Mouse (Mus musculus): ENCODE data around the gene Ttc21a. TPM values are rescaled to one million over a fixed set of nuclear protein-coding genes. Genes with fewer than 3 reads are reported as not detected.

Gene Ttc21a
- total and polyA plus RNA-seq, 3 experiments: 0.21 to 0.47 TPM; not detected in 1

DNA sequence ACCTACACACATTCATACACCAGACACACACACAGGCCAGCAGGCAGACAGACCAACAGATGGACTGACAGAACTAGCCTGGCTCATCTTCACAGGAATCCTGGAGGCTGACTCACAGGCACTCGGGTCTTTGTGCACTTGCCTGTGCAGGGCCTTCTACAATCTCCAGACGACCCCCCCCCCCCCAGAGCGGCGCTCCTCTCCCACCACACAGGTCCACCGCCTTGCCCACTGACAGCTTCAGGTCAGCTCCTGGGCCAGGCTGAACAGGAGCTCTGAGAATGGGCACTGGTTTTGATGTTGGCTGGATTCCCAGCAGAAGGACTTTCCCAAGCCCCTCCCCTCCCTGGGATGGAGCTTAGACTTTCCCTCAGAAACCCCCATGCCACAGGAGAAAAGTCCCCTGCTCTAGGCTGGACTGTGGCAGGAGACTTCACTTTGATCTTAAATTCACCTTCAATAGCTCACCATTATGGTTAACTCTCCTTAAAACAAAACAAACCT lies 40.2 kb downstream of the Ttc21a start:
- dilution Hi-C loops (cut with MboI; ENCODE audit: extremely low pct_ligation_motif_present, extremely low pct_unique_long_range_greater_than_20kb, low sequenced_read_pairs): no loop called here
- peak overlapping the region; percentile 71 for H3K4me2 ChIP-seq (ENCODE audit: insufficient read depth, low read depth, poor library complexity, severe bottlenecking)
- H3K9me3 ChIP-seq (replicated peaks; ENCODE audit: low read length): peaks cover 2% of the 10 kb centered on the region
- in situ Hi-C loops (cut with MboI; ENCODE audit: low pct_ligation_motif_present, low pct_unique_long_range_greater_than_20kb, low sequenced_read_pairs): no loop called here
- H3K9ac ChIP-seq (ENCODE audit: insufficient read depth, low read depth): peak overlapping the region; percentile 47
- peak overlapping the region; percentile 96 for H3K27ac ChIP-seq (ENCODE audit: insufficient read depth, low read depth)
- no peaks in the 10 kb centered on the region for H3K27me3 ChIP-seq (replicated peaks)
- peaks cover 23 to 27% of the 10 kb centered on the region in 2 experiments for H3K36me3 ChIP-seq (replicated peaks in 1 of 2; ENCODE audit: control insufficient read depth in 1 of 2, insufficient read depth in 1 of 2, low read length in 1 of 2)
- H3K4me3 ChIP-seq (replicated peaks in 1 of 3; ENCODE audit: low read depth in 2 of 3, low read length in 2 of 3, poor library complexity in 1 of 3): peak overlapping the region; percentile 54 to 69 (median 55)
- TF ChIP-seq POLR2A (IDR thresholded peaks at IDR 0.05; ENCODE audit: low read depth, low read length): peak; percentile 27; the same call in 1 of the 2 replicates
- no peak for TF ChIP-seq CHD1 (IDR thresholded peaks at IDR 0.05; ENCODE audit: low read depth, low read length)
- no peak for DNase-seq (ENCODE audit: extremely low read depth)
- H3K79me2 ChIP-seq (replicated peaks; ENCODE audit: control insufficient read depth, extremely low read depth, insufficient read depth, poor library complexity, severe bottlenecking): peaks cover 28% of the 10 kb centered on the region
- peaks cover 20 to 58% of the 10 kb centered on the region in 2 experiments for H3K4me1 ChIP-seq (ENCODE audit: control insufficient read depth in 1 of 2, insufficient read depth in 2 of 2)

DNA sequence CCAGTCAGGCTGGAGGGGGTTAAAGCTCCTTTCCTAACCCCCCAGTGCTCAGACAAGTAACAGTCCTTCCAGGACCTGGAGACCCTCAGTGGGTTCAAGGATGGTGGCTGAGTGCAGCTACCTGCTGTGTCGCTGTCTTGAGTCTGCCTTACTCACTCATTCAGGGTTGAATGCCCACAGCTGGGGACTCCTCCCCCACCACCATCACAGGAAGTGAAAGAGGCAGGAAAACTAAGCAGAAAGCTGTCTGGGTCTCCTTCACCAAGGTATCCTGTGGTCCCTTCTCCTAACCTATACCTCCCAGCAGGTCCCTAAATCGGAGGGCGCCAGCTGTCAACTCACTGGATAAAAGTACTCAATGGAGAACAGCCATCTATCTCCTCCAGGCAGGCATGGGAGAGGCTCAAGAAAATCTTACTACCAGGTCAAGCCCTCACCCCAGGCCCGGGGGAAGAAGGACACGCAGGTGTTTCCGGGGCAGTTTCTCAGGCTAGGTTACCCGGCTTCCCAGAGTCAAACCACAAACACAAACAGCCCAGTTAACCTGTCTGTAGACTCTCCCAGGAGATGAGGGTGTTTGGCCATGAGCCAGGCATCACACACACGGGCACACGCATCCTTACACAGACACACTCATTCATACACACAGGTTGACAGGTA lies 40.9 kb downstream of the Ttc21a start:
- in situ Hi-C loops (cut with MboI; ENCODE audit: low pct_ligation_motif_present, low pct_unique_long_range_greater_than_20kb, low sequenced_read_pairs) (no loop called here), dilution Hi-C loops (cut with MboI; ENCODE audit: extremely low pct_ligation_motif_present, extremely low pct_unique_long_range_greater_than_20kb, low sequenced_read_pairs) (no loop called here)
- Histone ChIP-seq H3K4me1 (ENCODE audit: control insufficient read depth in 1 of 2, insufficient read depth in 2 of 2) (peaks cover 20 to 58% of the 10 kb centered on the region in 2 experiments), H3K27ac (ENCODE audit: insufficient read depth, low read depth) (peak overlapping the region; percentile 96), H3K9me3 (replicated peaks; ENCODE audit: low read length) (peaks cover 2% of the 10 kb centered on the region), H3K79me2 (replicated peaks; ENCODE audit: control insufficient read depth, extremely low read depth, insufficient read depth, poor library complexity, severe bottlenecking) (peaks cover 28% of the 10 kb centered on the region), H3K4me2 (ENCODE audit: insufficient read depth, low read depth, poor library complexity, severe bottlenecking) (peak overlapping the region; percentile 71), H3K27me3 (replicated peaks) (no peaks in the 10 kb centered on the region), H3K4me3 (replicated peaks in 1 of 3; ENCODE audit: low read depth in 2 of 3, low read length in 2 of 3, poor library complexity in 1 of 3) (peak overlapping the region; percentile 54 to 69 (median 55)), H3K36me3 (replicated peaks in 1 of 2; ENCODE audit: control insufficient read depth in 1 of 2, insufficient read depth in 1 of 2, low read length in 1 of 2) (peaks cover 16 to 20% of the 10 kb centered on the region in 2 experiments), H3K9ac (ENCODE audit: insufficient read depth, low read depth) (peak overlapping the region; percentile 47; the same call in 1 of the 2 replicates)
- TF ChIP-seq GABPA (IDR thresholded peaks at IDR 0.05; ENCODE audit: insufficient replicate concordance, low read depth, low read length) (no peak), MAZ (IDR thresholded peaks at IDR 0.05; ENCODE audit: low read depth, low read length) (0 out of 2 replicates have a peak, but pooled peaks have one; percentile 74), ZMIZ1 (IDR thresholded peaks at IDR 0.05; ENCODE audit: low read depth, low read length) (peak; percentile 69; the same call in 1 of the 2 replicates), EP300 (IDR thresholded peaks at IDR 0.05; ENCODE audit: low read length) (peak; percentile 83), ETS1 (conservative IDR thresholded peaks at IDR 0.05; ENCODE audit: low read depth, low read length) (peak; percentile 79), IRF4 (IDR thresholded peaks at IDR 0.05; ENCODE audit: low read depth, low read length) (peak; percentile 49; the same call in 1 of the 2 replicates), NRF1 (IDR thresholded peaks at IDR 0.05; ENCODE audit: low read depth, low read length) (0 out of 2 replicates have a peak, but pooled peaks have one; percentile 9), NELFE (IDR thresholded peaks at IDR 0.05; ENCODE audit: low read depth, low read length) (0 out of 2 replicates have a peak, but pooled peaks have one; percentile 38), SIN3A (IDR thresholded peaks at IDR 0.05; ENCODE audit: low read length) (peak; percentile 97), ZNF384 (IDR thresholded peaks at IDR 0.05; ENCODE audit: low read depth, low read length) (no peak), TBP (conservative IDR thresholded peaks at IDR 0.05; ENCODE audit: low read depth, low read length) (0 out of 2 replicates have a peak, but pooled peaks have one; percentile 52), KAT2A (IDR thresholded peaks at IDR 0.05; ENCODE audit: insufficient replicate concordance, low read length) (no peak), POLR2A (IDR thresholded peaks at IDR 0.05; ENCODE audit: low read depth, low read length) (peak; percentile 34; the same call in 1 of the 2 replicates), UBTF (IDR thresholded peaks at IDR 0.05; ENCODE audit: low read depth, low read length) (no peak; the same call in 1 of the 2 replicates), ELF1 (IDR thresholded peaks at IDR 0.05; ENCODE audit: low read depth, low read length) (peak; percentile 63), SMC3 (IDR thresholded peaks at IDR 0.05; ENCODE audit: low read depth, low read length) (peak; percentile 9; the same call in 1 of the 2 replicates), USF2 (conservative IDR thresholded peaks at IDR 0.05; ENCODE audit: low read depth, low read length) (no peak), RCOR1 (conservative IDR thresholded peaks at IDR 0.05; ENCODE audit: low read depth, low read length) (peak; percentile 70), TCF12 (IDR thresholded peaks at IDR 0.05; ENCODE audit: low read depth, low read length) (peak; percentile 87), BHLHE40 (IDR thresholded peaks at IDR 0.05; ENCODE audit: low read depth, low read length) (peak; percentile 43), CTCF (conservative IDR thresholded peaks at IDR 0.05 in 1 of 2, IDR thresholded peaks at IDR 0.05 in 1 of 2; ENCODE audit: low read depth in 2 of 2, low read length in 2 of 2) (peak in 1 of 2 experiments; percentile 27; a peak in 2 of 4 replicates), HCFC1 (IDR thresholded peaks at IDR 0.05; ENCODE audit: low read depth, low read length) (peak; percentile 27; the same call in 1 of the 2 replicates), MAX (IDR thresholded peaks at IDR 0.05; ENCODE audit: low read length) (0 out of 2 replicates have a peak, but pooled peaks have one; percentile 21), MEF2A (IDR thresholded peaks at IDR 0.05; ENCODE audit: borderline replicate concordance, low read depth, low read length) (peak; percentile 33; the same call in 1 of the 2 replicates), CHD2 (IDR thresholded peaks at IDR 0.05; ENCODE audit: low read length) (peak; percentile 73; the same call in 1 of the 2 replicates), USF1 (IDR thresholded peaks at IDR 0.05; ENCODE audit: low read depth, low read length) (no peak)
- peak; percentile 77 for DNase-seq (ENCODE audit: extremely low read depth)
